Mouse (Mus musculus) cerebellum, adult 18-20 months (tissue): ENCODE measurements at regions not wholly inside any gene's neighbourhood (a gene's known extent, or its start where the extent isn't known, plus 50 kb on each side); places are given as distances from the start of the nearest gene placed in this dataset.

Experiments used
- DNase-seq, 2 experiments: peaks; one replicate each; pipeline ENCODE4 v3.0.0; 2021

DNA sequence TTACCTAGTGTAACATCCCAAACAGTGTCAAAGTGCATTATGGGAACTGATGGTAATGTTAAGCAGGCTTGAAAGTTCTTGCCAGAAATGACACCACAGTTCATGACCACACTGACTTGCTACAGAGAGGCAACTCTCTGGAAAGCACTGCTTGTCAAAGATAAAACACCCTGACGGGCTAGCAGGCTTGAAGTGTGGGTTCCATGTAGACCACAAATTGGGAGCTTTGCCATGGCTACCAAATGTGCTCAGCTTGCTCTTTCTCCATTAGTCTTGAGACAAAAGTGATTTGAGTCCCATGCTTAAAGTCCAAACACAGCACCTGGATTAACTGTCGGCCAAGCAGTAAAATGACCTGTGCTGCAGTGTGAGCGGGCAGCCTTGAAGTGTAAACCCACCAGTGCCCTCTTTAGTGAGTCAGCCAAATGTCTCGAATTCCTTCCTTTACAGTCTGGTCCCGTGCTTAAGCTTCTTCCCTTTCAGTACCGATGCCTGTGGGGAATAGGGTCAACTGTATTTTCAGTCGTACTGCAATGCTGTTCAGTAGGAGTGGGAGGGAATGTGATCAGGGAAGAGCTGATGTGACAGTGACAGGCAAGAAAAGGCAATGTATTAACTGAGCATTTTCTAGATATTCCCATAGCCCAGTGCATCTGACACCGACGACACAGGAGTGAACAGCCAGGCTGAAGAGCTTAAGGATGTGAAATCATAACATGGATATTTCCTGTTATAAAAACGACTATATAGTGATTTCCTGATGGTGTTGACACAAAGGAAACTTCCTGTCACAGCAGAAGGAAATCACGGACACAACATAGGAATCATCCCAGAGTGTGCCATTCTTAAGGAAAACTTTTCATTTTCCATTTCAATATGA, 600.4 kb upstream of the Nr5a2 start:
- DNase-seq = no peak

DNA sequence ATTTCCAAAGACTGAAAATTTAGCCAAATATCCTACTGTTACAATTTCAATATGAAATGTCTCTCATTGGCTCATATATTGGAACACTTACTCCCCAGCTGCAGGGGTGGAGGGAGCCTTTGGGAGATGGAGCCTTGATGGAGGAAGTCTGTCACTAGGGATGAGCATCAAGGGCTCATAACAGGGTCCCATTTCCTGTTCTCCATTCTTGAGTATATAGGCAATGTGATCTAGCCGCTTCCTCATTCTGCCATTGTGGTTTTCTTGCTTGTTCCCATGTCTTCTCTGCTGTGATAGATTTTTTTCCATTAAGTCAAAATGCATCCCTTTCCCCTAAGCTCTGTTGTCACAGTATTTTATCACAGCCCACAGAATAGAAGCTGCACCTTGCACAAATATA, 589.4 kb upstream of the Nr5a2 start:
- no peak for DNase-seq

DNA sequence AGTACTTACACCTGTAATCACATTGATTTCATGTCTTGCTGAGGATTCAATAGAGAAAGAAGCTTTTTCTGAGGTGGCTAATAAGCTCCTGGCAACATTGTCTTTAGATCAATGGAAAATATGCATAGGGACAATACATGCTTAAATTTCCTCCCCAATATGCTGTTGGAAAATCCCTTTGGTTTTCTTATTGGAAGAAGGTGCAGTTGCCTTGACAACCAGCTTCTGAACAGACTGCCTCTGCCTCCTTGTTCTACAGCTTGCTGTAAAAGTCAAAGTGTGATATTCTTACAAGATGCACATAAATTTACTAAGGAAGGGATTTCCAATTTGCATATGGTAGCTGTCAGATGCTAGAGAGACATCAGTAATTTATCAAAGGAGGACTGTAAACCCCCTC, 585.4 kb upstream of the Nr5a2 start:
- no peak for DNase-seq

DNA sequence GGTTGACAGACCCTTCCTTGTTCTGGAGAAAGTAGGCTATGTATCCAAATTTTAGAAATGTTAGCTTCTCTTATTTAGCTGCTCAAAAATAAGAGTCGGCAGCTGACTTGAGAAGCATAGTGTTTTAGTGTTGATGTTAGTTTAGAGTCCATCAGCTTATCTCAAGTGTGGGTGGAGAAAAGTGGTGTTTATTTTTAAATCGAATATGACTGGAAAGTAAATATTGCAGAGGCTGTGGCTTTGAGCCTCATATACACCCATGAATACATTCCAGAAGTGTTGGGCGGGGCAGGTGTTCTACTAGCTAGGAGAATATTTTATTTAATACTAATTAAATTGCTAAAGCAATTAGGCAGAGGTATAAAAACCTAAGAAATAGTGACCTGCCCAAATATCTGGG, 583.6 kb upstream of the Nr5a2 start:
- DNase-seq = no peak

DNA sequence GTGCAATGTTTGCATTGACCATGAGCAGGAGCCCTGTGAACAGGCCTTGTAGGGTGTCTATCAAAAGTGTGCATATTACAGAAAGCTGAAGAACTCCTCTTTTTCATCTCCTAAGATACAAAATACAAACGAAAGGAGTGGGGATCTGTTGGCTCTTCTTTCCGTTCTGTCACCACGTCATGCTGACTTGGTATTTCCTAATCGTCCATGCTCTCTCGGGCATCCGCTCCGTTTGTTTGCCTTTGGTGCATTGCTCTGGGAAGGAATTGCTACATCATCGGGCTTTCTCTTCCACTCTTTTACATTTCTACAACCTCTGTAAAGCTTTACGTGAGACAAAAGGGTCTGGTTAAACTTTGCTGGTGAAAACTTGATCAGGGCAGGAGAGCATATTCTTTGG, 581.2 kb upstream of the Nr5a2 start:
- no peak for DNase-seq

DNA sequence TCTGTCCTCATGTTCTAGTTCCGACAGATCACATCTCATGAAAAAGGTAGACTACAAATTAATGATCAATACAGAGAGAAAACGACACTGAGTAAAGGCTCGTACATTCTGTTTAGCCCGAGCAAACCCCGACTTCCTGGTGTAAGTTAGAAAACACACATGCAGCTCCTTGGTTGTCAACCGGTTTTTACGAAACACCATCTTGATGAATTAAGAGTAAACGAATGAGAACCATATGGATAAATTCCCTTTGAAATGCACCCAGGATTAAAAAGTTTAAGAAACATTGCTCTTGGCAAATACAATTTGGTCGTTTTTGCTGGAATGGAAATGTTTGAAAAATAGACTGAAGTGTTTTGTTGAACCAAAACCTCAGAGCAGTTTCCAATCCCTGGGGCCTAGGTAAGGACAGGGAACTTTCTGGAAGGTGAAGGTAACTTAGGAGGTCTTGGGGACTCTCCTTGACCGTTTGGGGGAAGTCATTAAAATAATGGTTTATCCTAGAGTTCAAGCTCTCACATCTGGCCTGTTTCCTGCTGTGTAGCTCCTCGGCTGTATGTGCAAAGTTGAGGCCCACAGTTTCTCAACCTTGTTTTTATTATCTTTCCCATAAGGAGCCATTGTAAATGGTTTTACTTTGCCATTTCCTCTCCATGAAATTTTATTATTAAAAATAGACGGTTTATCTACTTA, 579.3 kb upstream of the Nr5a2 start:
- no peak for DNase-seq

DNA sequence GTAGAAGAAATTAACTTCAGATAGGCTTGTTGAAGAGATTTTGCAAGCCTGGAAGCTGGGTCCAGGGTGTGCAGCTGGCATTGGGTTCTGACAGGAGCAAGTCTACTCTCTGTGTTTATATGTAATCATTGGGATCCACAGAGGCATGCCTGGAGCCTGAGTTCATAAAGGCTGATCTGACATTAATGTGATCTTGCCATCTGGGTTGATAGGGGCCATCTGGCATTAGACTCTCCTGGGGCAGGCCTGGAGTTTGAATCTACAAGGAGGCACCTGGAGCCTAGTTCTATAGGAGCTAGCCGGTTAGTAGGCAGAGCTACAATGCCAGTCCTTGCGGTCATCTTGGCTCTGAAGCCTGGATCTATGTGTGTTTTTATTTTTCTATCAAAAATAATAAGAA, 554.5 kb upstream of the Nr5a2 start:
- DNase-seq = peak; percentile 12 to 25

DNA sequence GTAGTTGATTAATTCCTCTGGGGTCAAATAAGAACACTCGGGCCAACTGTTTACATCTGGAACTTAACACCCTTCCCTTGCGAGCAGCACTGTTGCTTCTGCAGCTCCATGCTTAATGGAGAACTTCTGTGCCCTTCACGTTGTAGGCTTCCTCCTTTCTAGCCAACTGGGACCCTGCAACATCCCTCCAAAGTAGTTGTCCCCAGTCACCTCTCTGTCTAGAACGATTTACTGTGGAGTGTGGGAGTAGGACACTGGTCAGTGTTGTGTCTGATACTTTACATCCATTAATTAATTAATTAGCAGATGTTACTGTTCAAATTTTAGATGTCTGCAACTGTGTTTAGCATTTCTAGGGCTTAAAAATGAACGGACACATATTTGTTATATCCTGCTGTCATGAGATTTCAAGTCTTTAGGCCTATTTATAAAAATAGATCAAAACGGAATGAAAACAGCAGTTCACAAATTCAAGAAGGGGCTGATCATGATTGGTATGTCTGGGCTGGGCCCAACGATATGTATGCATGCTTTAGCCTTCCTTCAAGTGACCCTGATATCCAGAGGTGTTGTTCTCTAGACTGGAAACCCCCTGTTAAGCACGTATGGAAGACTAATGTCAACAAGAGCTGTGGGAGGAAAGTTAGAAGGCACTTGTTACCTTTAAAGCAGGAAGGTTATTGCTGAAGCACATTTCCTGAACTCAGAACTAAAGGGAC, 543.6 kb upstream of the Nr5a2 start:
- no peak for DNase-seq

DNA sequence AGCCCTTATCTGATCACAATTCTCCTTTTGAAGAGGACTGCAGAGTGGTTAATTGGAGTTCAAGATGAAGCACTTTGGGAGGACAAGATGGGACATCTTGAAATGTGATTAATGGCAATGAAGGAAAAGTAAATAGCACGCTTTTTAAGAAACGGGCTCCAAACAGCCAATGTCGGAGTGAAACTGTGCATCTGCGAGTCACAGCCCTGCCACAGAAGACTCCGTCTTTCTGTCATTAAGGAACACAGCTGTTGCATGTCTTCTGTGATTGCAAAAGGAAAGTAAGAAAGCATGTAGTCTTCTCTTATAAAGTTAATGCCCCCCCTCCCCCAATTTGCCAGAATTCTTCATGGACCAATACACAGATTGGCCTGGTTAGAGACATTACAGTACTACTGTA, 528.0 kb upstream of the Nr5a2 start:
- no peak for DNase-seq

DNA sequence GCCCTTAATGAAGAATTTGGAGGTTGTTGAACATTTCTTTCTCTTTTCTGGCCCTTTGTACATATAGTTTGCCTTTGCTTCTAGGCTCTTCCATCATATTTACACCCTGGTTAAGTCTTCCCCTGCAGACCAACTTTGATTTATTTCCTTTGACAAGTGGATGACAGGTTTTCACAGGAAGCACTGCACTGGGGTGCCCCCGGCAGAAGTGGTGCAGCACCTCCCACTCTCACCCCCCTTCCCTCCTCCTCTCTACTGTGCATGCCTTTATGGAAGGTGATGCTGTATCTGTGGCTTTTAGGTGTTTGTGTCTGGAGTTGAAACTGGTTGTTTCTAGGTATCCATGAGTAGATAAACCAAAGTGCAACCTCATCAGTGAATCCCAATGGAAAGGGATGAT, 518.2 kb upstream of the Nr5a2 start:
- no peak for DNase-seq

DNA sequence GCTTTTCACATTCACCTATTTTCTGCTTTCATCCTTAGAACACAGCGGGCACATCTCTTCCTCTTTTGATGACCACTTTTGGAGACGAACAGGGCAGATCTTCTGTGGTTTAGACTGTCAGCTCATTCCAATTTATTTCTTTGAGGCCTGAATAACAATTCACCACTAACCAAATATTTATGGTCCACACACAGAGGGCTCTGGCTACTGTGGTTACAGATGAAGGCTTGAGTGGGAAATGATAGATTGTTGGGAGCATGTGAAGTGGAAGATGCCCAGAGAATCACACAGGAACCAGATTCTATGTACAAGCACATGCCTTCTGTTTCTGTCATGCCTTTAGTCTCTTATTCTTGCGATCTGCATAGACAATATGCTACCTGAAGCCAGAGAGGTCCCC, 517.0 kb upstream of the Nr5a2 start:
- no peak for DNase-seq

DNA sequence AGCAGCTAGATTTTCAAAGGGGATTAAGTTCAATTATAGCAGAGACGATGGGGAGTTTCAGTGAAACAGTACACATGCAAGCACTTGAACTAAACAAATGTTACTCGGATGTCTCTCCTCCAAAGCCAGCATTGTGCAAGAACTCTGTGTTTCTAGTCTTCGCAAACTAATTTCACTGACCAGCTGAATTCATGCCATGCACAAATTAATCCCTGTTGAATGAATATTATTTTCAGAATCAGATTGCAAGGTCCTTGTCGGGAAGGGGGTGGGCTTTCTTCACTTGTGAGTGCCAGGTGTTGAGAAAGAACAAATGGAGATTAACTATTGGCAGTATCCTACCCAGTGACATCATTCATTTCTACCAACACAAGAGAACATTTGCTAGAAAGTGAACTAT, 514.6 kb upstream of the Nr5a2 start:
- DNase-seq = no peak

DNA sequence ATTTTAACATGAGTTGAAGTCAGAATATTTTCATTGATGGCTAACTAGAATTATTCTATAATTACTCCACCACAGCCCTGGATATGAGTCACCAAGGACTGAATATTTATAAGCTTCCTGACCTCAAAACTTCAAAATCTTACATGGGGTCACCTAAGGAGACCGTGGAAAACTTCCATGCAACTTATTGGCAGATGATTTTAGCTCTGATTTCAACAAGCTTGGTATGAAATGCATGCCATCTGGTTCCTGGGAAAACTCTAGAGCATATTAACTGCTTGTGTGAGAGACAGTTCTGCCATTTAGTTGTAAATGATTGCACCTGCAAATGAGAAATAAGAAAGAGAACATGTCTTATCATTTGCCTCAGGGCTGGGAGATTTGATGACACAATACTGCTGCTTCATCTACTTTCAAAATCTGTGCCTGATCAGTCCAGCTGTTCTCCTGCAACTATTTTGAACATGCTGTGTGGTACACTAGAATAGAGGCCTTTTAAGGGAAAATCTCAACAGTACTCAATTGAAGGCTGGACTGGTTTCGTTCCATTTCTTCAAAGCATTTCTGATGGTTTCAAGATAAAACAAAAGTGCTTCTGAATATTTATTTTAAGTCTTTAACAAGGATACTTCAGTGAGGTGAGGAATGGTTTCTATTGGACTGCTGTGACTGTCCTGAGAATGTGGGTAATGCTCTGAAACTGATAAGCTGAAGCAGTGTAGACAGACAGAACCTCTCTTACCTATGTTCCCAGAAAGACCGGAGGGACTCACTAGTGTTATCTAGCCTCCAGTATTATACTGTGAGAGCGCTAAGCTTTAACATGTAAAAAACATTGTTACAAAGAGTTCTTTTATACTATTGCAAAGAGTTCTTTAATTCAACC, 513.8 kb upstream of the Nr5a2 start:
- no peak for DNase-seq

DNA sequence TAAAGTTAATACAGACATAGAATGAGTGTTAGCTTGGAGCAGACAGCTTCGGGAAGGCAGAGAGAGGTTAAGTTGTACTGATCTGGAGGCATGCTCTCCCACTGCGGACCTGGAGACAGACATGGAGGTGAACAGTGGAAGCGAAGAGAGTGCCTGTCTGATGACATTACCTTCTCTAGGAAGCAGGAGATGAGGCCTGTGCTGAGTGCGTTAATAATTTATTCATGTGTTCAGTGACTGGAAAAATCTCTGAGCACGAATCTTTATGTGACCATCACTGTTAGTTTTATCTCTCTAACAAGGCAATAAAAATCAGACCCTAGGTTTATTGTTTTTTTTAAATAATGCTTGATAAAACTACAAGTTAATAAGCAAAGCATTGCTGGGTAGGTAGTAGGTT, 504.7 kb upstream of the Nr5a2 start:
- no peak for DNase-seq

DNA sequence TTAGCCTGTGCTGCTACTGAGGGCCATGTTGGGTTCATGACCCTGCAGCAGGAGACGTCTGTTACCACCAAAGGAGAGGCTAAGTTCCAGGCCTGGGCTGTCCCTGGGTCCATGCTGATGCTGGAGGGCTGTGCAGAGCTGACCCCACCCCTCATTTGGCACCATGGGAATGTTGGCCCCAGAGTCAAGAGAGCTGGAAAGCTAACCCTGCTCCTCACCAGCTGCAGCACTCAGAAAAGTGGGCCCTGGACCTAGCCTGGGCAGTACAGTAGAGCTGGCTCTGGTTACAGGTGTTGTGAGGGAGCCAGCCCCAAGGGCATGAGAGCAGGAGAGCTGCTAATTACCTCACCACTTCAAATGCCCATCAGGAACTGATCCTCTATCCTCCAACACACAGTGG, 500.9 kb upstream of the Nr5a2 start:
- no peak for DNase-seq

DNA sequence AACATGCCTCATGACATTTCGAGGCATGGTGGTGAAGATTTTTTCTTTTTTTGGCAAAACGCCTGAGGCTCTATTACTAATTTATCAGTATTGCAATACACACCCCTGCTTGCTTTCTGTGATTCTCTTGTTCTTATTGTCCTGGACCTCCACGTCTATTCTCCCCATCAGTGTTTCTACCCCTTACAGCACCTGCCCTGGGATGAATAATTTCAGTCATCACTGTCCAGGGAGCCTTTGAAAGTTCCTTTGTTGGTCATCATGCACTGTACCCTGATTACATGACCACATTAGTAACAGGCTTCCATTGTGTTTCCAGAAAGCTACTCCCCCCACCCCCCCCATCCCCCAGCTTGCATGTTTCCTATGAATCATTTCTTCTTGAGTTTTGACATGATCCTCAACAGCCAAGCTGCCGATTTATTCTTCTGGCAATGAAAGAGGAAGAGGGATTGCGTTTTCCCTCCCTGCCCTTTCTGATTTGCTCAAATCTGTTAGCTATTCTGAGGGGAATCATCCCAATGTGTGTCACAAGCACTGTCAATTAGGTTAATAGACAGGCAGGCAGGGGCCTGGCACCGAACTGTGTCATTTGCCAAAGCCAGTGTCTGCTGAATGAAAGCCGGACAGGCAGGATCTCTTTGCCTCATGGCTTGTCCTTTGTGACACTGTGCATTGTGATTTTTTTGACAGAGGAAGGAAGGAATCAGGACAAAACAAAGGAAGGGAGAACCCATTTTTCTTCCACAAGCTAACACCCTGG, 493.4 kb upstream of the Nr5a2 start:
- no peak for DNase-seq

DNA sequence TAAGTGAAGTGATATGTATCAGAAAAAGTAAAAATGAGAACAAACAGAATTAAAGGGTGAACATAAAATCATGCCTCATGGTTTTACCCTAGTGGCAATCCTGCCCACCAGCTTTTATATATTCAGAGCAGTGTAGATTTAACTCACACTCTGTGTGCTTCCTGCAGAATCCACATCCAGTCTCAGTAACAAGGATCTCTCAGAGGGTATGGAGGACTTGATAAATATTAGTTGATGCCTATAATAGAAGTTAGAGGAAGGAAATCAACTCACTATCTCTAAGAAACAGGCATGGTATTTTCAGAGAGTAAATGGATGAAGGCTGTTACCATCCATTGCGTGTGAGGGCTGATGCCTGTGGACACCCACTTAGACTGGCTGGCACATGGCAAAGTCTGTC, 492.5 kb upstream of the Nr5a2 start:
- DNase-seq = no peak

DNA sequence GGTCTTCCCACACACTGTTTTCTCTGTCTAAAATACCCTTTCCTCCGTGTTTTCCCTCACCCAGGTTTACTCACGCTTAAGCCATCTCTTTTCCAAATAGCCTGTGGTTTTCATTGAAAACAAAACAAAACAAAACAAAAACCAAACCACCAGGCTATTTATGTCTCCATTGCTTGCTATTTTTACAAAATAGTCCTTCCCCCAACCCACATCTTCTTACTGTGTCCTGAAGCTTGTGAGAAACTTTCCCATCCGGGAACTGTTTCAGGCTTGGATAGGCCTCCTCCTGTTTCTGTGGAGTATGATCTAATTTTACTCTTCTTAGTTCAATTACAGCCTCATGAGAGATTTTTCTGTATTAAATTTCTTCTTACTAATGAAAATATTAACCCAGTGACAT, 486.2 kb upstream of the Nr5a2 start:
- DNase-seq = no peak

DNA sequence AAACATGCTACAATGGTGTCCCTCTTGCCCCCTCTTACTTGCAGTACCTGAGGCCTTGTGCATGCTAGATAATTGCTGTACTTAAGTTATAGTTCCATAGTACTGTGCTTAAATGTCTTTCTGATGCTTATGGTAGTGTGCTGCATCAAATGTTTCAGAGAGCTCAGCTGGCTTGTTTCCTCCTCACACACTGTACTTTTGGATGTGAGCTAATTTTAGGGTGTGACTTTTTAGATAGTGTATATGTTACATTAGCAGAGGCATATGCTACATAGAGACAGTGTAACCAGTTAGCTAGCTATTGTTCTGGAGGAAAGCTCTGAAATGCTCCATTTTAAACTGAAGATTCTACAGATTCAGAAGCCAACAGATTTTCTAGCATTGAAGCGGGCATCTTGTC, 467.9 kb upstream of the Nr5a2 start:
- DNase-seq = no peak

DNA sequence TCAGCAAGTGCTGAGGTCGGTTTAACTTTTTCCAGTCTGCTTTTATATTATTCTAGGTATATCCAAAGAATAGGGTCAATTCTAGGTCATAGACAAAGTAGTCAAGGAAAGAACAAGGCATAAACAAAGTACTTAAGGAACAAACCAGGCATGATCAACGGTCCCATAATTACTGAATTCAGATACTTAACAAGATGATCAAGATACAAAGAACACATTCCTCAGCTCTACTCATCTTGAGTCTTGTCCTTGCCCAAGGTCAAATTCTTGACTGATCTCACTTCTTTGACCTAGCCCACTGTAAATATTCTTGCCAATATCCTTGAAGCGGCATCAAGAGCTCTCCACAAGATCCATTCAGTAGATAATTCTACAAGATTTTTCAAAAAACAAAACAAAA, 458.1 kb upstream of the Nr5a2 start:
- DNase-seq = no peak

DNA sequence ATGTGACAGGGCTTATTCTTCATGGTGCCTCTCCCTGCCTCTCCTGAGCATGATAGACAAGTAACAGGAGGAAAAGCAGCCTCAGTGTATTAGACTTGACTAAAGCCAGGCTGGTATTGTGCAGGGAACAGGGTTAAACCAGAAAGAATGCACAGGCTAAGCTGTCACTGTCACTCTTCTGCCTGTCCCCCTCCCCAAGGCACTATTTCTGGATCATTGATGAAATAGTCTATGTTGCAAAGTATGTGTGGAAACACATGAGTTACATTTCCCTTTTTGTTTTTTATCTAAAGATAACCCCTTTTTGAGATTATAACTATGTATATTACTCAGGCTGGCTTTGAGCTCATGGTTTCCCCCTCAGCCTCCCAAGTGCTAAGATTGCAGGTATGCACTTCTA, 436.5 kb upstream of the Nr5a2 start:
- DNase-seq = no peak

DNA sequence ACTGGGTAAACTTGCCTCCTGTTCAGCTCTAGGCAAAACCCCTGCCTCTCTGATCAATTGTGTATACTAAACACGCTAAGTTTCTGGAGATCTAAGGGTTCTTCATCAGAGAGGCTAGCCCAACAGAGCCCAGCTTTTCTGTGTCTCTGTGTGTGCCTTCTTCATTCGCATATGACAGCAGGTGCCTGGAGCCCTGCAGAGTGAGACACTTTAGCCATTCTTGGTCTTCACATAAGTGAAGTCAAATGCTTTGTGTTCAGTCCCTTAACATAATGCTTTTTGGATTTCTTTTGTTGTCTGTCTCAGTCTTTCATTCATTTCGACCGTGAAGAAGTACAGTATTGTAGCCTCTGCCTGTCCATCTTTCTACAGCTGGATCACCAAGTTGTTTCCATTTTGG, 427.3 kb upstream of the Nr5a2 start:
- no peak for DNase-seq
